ENCODE assay signal across 13 mouse cellular contexts in the genomic region with DNA sequence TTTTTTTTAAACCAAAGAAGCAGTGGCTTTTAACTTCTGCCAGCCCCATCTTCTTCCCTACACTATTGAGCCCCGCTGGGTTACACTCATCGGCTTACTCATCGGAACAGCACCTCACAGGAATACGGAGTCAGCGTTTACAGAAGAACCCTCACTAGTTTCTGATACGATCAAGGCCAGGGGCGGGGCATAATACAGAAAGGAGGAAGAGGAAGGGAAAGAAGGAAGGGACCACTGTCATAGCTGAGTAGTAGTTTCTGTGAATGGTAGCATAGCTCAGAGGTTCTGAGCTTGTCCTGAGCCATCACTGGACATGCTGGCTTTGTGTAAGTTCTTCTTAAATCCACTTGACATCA. TPM values are rescaled to one million over a fixed set of nuclear protein-coding genes. Genes with fewer than 3 reads are reported as not detected.
DNase-seq lines count a peak whose midpoint lies in the region; ATAC-seq lines count a peak whose summit lies in the region.
"Had no signal": no experiment of that assay in that cellular context is flagged by ENCODE, and none has a peak within 500 bp of the region (broad histone marks: within the 10 kb centered on the region; RNA-seq: fewer than 3 reads in every experiment).

No protein-coding gene starts in this region.

- no peaks in the 10 kb centered on the region for H3K9me3 ChIP-seq in liver, embryonic 12.5 days (replicated peaks)
- H3K9me3 ChIP-seq: megakaryocyte, embryonic 14.5 days had no signal

- intact Hi-C loops in heart, postnatal 36 days (cut with DNase I) = no loop called here

- ATAC-seq in liver, embryonic 12.5 days = no peak
- ATAC-seq: forebrain, embryonic 16.5 days had no signal

- no peaks in the 10 kb centered on the region for H3K27me3 ChIP-seq in liver, embryonic 12.5 days (replicated peaks)
- H3K27me3 ChIP-seq: megakaryocyte, embryonic 14.5 days had no signal

- H3K36me3 ChIP-seq in liver, embryonic 12.5 days = no peaks in the 10 kb centered on the region
- H3K36me3 ChIP-seq in macrophage (ENCODE audit: inconsistent target) = no peaks in the 10 kb centered on the region

- DNase-seq in adrenal gland, adult (ENCODE audit: inconsistent age in 2 of 2, low spot score in 1 of 2) = peak; percentile 42 to 68
- DNase-seq in adrenal gland, adult 8-10 months = no peak
- DNase-seq in liver = peak; percentile 19
- peak; percentile 42 for DNase-seq in adrenal gland, postnatal 14 days
- no peak for DNase-seq in yolk sac, embryonic 10.5 days (ENCODE audit: low spot score)
- no peak for DNase-seq in heart, postnatal 36 days
- DNase-seq: gastrocnemius, postnatal 36 days; spleen, adult 18-20 months; thymus, adult 18-20 months had no signal

- H3K4me3 ChIP-seq in liver, embryonic 12.5 days = no peak overlapping the region
- no peak overlapping the region for H3K4me3 ChIP-seq in macrophage (ENCODE audit: inconsistent target)
- H3K4me3 ChIP-seq: megakaryocyte, embryonic 14.5 days had no signal

- no peak overlapping the region for H3K27ac ChIP-seq in liver, embryonic 12.5 days
- 0 out of 2 replicates have a peak overlapping the region, but pooled peaks have one; percentile 12 for H3K27ac ChIP-seq in macrophage

- no peak overlapping the region for H3K4me2 ChIP-seq in liver, embryonic 12.5 days

- no peaks in the 10 kb centered on the region for H3K4me1 ChIP-seq in liver, embryonic 12.5 days
- H3K4me1 ChIP-seq: megakaryocyte, embryonic 14.5 days had no signal

- WGBS in liver, embryonic 12.5 days (ENCODE audit: insufficient replicate concordance) = 51% methylated on average over 7 of the region's 7 CpGs
- 6% methylated on average over 7 of the region's 7 CpGs for WGBS in macrophage (ENCODE audit: missing documents)

- H3K9ac ChIP-seq in liver, embryonic 12.5 days = no peak overlapping the region

- H3K79me2 ChIP-seq in macrophage (ENCODE audit: inconsistent target) = no peaks in the 10 kb centered on the region

RNA-seq across cellular contexts. Expression of a gene that starts 38.8 kb away (rescaled TPM):
- total RNA-seq in adrenal gland, adult 8-10 months (2022) = 10 to 100 TPM; 14.2 to 20.9 (median 14.5) TPM
- 5.1 TPM in 2 replicates for polyA plus RNA-seq in liver, embryonic 12.5 days (2016; fragmentation: Nextera tagmentation; extraction: Ambion mirVana)
- 13.2 and 16.2 TPM in 2 replicates for total RNA-seq in adrenal gland, postnatal 14 days (2021)
- 10 to 100 TPM in 8 of 26 experiments, 1 to 10 TPM in 18; 2.0 to 16.9 (median 6.2) TPM for total RNA-seq in macrophage (2018; cell fraction: chromatin; rRNA removed)
- total RNA-seq in macrophage (2018; cell fraction: cytosol; rRNA removed) = 10 to 100 TPM; 24.2 to 56.5 (median 42.0) TPM
- total RNA-seq in macrophage (2018; cell fraction: nucleus; rRNA removed) = 10 to 100 TPM in 25 of 26 experiments, 1 to 10 TPM in 1; 7.3 to 52.3 (median 23.1) TPM
- polyA plus RNA-seq in macrophage (2018) = 37.6 to 72.1 TPM (median 50.0 TPM) in 3 replicates
- total RNA-seq in heart, postnatal 36 days (2021) = 1 to 10 TPM; 2.0 to 3.4 TPM

Comparison
In these comparisons a context has a peak if more than half of its experiments do, and no peak if none do; other contexts are left out.
1. DNase-seq: peak in adrenal gland, adult (2 of 2), liver (single experiment) and adrenal gland, postnatal 14 days (single experiment); none in adrenal gland, adult 8-10 months (single experiment), yolk sac, embryonic 10.5 days (single experiment) and heart, postnatal 36 days (0 of 2).